8 mouse cellular contexts compared by ENCODE assay signal in genomic region chr15:100421059-100421757, GRCm38 (mm10). TPM values are rescaled to one million over a fixed set of nuclear protein-coding genes. Genes with fewer than 3 reads are reported as not detected.
A peak's percentile ranks its signal among the peaks of the same experiment; 100 is the strongest.
DNase-seq lines count a peak whose midpoint lies in the region; ATAC-seq and TF ChIP-seq lines count a peak whose summit lies in the region.

No protein-coding gene starts in this region.

- H3K4me2 ChIP-seq in heart, embryonic 11.5 days = peak overlapping the region; percentile 99
- H3K4me2 ChIP-seq in liver, embryonic 11.5 days = peak overlapping the region; percentile 100
- peak overlapping the region; percentile 79 for H3K4me2 ChIP-seq in stomach, embryonic 16.5 days (ENCODE audit: low read depth, low read length)

- intact Hi-C loops in gastrocnemius, adult 2 months (cut with DNase I) = loop anchor here (5.0 kb wide), 1 partner anchor 36 kb away; no protein-coding TSS in a partner anchor

- no peak for ATAC-seq in heart, embryonic 11.5 days (replicated peaks; ENCODE audit: insufficient number of reproducible peaks, low FRiP score, low TSS enrichment)
- ATAC-seq in liver, embryonic 11.5 days (replicated peaks; ENCODE audit: low FRiP score) = no peak
- ATAC-seq in stomach, embryonic 16.5 days (ENCODE audit: insufficient read depth, low FRiP score) = no peak

- no peak for TF ChIP-seq CTCF in gastrocnemius, adult 2 months (IDR thresholded peaks at IDR 0.05)

- H3K4me3 ChIP-seq in gastrocnemius, adult 2 months = peak overlapping the region; percentile 96
- peak overlapping the region; percentile 73 for H3K4me3 ChIP-seq in heart, embryonic 11.5 days (ENCODE audit: low read depth, low read length)
- peak overlapping the region; percentile 100 for H3K4me3 ChIP-seq in liver, embryonic 11.5 days (ENCODE audit: low read depth, low read length)
- peak overlapping the region; percentile 83 for H3K4me3 ChIP-seq in stomach, embryonic 16.5 days (replicated peaks; ENCODE audit: low read length)

- peaks cover 35% of the 10 kb centered on the region for H3K4me1 ChIP-seq in heart, embryonic 11.5 days (ENCODE audit: control insufficient read depth, insufficient read depth, low read length)
- H3K4me1 ChIP-seq in liver, embryonic 11.5 days (replicated peaks; ENCODE audit: control insufficient read depth, insufficient read depth, low read length) = peaks cover 55% of the 10 kb centered on the region
- peaks cover 38% of the 10 kb centered on the region for H3K4me1 ChIP-seq in stomach, embryonic 16.5 days (ENCODE audit: control insufficient read depth, insufficient read depth, low read length)

- H3K36me3 ChIP-seq in heart, embryonic 11.5 days (ENCODE audit: control insufficient read depth, insufficient read depth, low read length) = no peaks in the 10 kb centered on the region
- no peaks in the 10 kb centered on the region for H3K36me3 ChIP-seq in liver, embryonic 11.5 days (ENCODE audit: control insufficient read depth, insufficient read depth, low read length)
- H3K36me3 ChIP-seq in stomach, embryonic 16.5 days (ENCODE audit: control insufficient read depth, insufficient read depth, low read length) = no peaks in the 10 kb centered on the region

- H3K27me3 ChIP-seq in heart, embryonic 11.5 days (ENCODE audit: control insufficient read depth, insufficient read depth, low read length) = peaks cover 15% of the 10 kb centered on the region
- H3K27me3 ChIP-seq in liver, embryonic 11.5 days (replicated peaks; ENCODE audit: control insufficient read depth, insufficient read depth, low read length) = peaks cover 13% of the 10 kb centered on the region
- H3K27me3 ChIP-seq in stomach, embryonic 16.5 days (ENCODE audit: control insufficient read depth, insufficient read depth, low read length) = 0 out of 2 replicates have a peak, but pooled peaks cover 3% of the 10 kb centered on the region

- no peaks in the 10 kb centered on the region for H3K9me3 ChIP-seq in heart, embryonic 11.5 days (replicated peaks; ENCODE audit: control insufficient read depth, low read length)
- no peaks in the 10 kb centered on the region for H3K9me3 ChIP-seq in liver, embryonic 11.5 days (ENCODE audit: control insufficient read depth, low read length)
- no peaks in the 10 kb centered on the region for H3K9me3 ChIP-seq in stomach, embryonic 16.5 days (replicated peaks; ENCODE audit: control insufficient read depth, low read length)

- no peak for DNase-seq in gastrocnemius, adult 2 months
- no peak for DNase-seq in gastrocnemius, postnatal 25 days
- peak; percentile 72 for DNase-seq in adipocyte (ENCODE audit: low spot score)
- DNase-seq in liver, embryonic 11.5 days (ENCODE audit: low spot score) = no peak
- DNase-seq in thymus, postnatal 0 days (ENCODE audit: low spot score) = no peak
- DNase-seq in cerebellum, postnatal 10 days = no peak

- 36% methylated on average over 8 of the region's 8 CpGs for WGBS in heart, embryonic 11.5 days (ENCODE audit: insufficient replicate concordance)
- 17% methylated on average over 8 of the region's 8 CpGs for WGBS in liver, embryonic 11.5 days
- 31% methylated on average over 8 of the region's 8 CpGs for WGBS in stomach, embryonic 16.5 days

- H3K27ac ChIP-seq in gastrocnemius, adult 2 months = peak overlapping the region; percentile 78
- H3K27ac ChIP-seq in heart, embryonic 11.5 days (ENCODE audit: low read depth, low read length) = 0 out of 2 replicates have a peak overlapping the region, but pooled peaks have one; percentile 46
- H3K27ac ChIP-seq in liver, embryonic 11.5 days (ENCODE audit: low read depth, low read length) = peak overlapping the region; percentile 99
- no peak overlapping the region for H3K27ac ChIP-seq in stomach, embryonic 16.5 days (ENCODE audit: low read length)

- peak overlapping the region; percentile 49; the same call in 1 of the 2 replicates for H3K9ac ChIP-seq in heart, embryonic 11.5 days (ENCODE audit: low read depth, low read length)
- H3K9ac ChIP-seq in liver, embryonic 11.5 days (ENCODE audit: low read depth, low read length) = peak overlapping the region; percentile 98
- H3K9ac ChIP-seq in stomach, embryonic 16.5 days (ENCODE audit: low read length) = peak overlapping the region; percentile 32; the same call in 1 of the 2 replicates

RNA-seq across cellular contexts. Expression of gene Gm5475, which starts 0.7 kb away (rescaled TPM):
- total RNA-seq in gastrocnemius, adult 2 months (2021) = not detected
- not detected for total RNA-seq in gastrocnemius, postnatal 25 days (2021)
- not detected in 2 replicates for polyA plus RNA-seq in heart, embryonic 11.5 days (2014; fragmentation: Nextera tagmentation; extraction: Ambion mirVana)
- polyA plus RNA-seq in liver, embryonic 11.5 days (2014; fragmentation: Nextera tagmentation; extraction: Ambion mirVana) = 0.10 TPM in 1 of 2 replicates, not detected in the other
- 0.13 TPM in 1 of 2 replicates, not detected in the other for polyA plus RNA-seq in stomach, embryonic 16.5 days (2015; fragmentation: Nextera tagmentation; extraction: Ambion mirVana)
- polyA plus RNA-seq in thymus, postnatal 0 days (2015; fragmentation: Nextera tagmentation; extraction: Ambion mirVana) = 0.16 and 0.18 TPM in 2 replicates

RNA-seq across cellular contexts. Expression of gene Slc11a2, which starts 3.7 kb away (rescaled TPM):
- 10 to 100 TPM; 38.4 to 52.0 TPM for total RNA-seq in gastrocnemius, adult 2 months (2021)
- 10 to 100 TPM; 36.7 to 41.9 TPM for total RNA-seq in gastrocnemius, postnatal 25 days (2021)
- polyA plus RNA-seq in heart, embryonic 11.5 days (2014; fragmentation: Nextera tagmentation; extraction: Ambion mirVana) = 14.9 and 15.5 TPM in 2 replicates
- polyA plus RNA-seq in liver, embryonic 11.5 days (2014; fragmentation: Nextera tagmentation; extraction: Ambion mirVana) = 51.2 and 55.4 TPM in 2 replicates
- 27.0 and 28.3 TPM in 2 replicates for polyA plus RNA-seq in stomach, embryonic 16.5 days (2015; fragmentation: Nextera tagmentation; extraction: Ambion mirVana)
- polyA plus RNA-seq in thymus, postnatal 0 days (2015; fragmentation: Nextera tagmentation; extraction: Ambion mirVana) = 23.8 and 27.3 TPM in 2 replicates

RNA-seq across cellular contexts. Expression of gene Letmd1, which starts 47.6 kb away (rescaled TPM):
- 1 to 10 TPM; 8.8 to 10.0 TPM for total RNA-seq in gastrocnemius, adult 2 months (2021)
- 1 to 10 TPM; 9.1 to 9.9 TPM for total RNA-seq in gastrocnemius, postnatal 25 days (2021)
- 19.0 and 19.3 TPM in 2 replicates for polyA plus RNA-seq in heart, embryonic 11.5 days (2014; fragmentation: Nextera tagmentation; extraction: Ambion mirVana)
- polyA plus RNA-seq in liver, embryonic 11.5 days (2014; fragmentation: Nextera tagmentation; extraction: Ambion mirVana) = 34.2 and 36.0 TPM in 2 replicates
- polyA plus RNA-seq in stomach, embryonic 16.5 days (2015; fragmentation: Nextera tagmentation; extraction: Ambion mirVana) = 25.8 and 26.7 TPM in 2 replicates
- polyA plus RNA-seq in thymus, postnatal 0 days (2015; fragmentation: Nextera tagmentation; extraction: Ambion mirVana) = 25.2 and 26.3 TPM in 2 replicates

RNA-seq across cellular contexts. Expression of gene Higd1c, which starts 56.9 kb away (rescaled TPM):
- not detected for total RNA-seq in gastrocnemius, adult 2 months (2021)
- total RNA-seq in gastrocnemius, postnatal 25 days (2021) = not detected
- not detected in 2 replicates for polyA plus RNA-seq in heart, embryonic 11.5 days (2014; fragmentation: Nextera tagmentation; extraction: Ambion mirVana)
- not detected in 2 replicates for polyA plus RNA-seq in liver, embryonic 11.5 days (2014; fragmentation: Nextera tagmentation; extraction: Ambion mirVana)
- not detected in 2 replicates for polyA plus RNA-seq in stomach, embryonic 16.5 days (2015; fragmentation: Nextera tagmentation; extraction: Ambion mirVana)
- not detected in 2 replicates for polyA plus RNA-seq in thymus, postnatal 0 days (2015; fragmentation: Nextera tagmentation; extraction: Ambion mirVana)

Comparison
In these comparisons a context has a peak if more than half of its experiments do, and no peak if none do; other contexts are left out.
1. H3K9ac ChIP-seq: peak in every context shown above with its lines; median percentile 98 in liver, embryonic 11.5 days; 49 in heart, embryonic 11.5 days; 32 in stomach, embryonic 16.5 days.